Mouse (Mus musculus): ENCODE results near the gene Tgif1. TPM values are rescaled to one million over a fixed set of nuclear protein-coding genes. Genes with fewer than 3 reads are reported as not detected.

The Tgif1 gene
- total RNA-seq, 1 experiment = 74.6 TPM

- in situ Hi-C loops (cut with MboI; ENCODE audit: low sequenced_read_pairs in 2 of 2, unreplicated experiment in 2 of 2) = no loop called here
- Histone ChIP-seq H3K9me3 (ENCODE audit: control insufficient read depth, insufficient read depth, low read depth, low read length) (no peaks in the 10 kb centered on the region), H3K36me3 (ENCODE audit: control insufficient read depth, insufficient read depth, low read length, poor library complexity, severe bottlenecking) (peaks cover 29% of the 10 kb centered on the region), H3K4me3 (ENCODE audit: insufficient read depth in 1 of 2, low read depth in 1 of 2, low read length in 2 of 2, poor library complexity in 1 of 2, severe bottlenecking in 1 of 2) (peak overlapping the region; percentile 95 to 96), H3K27ac (ENCODE audit: insufficient read depth, low read depth, low read length, poor library complexity, severe bottlenecking) (peak overlapping the region; percentile 92), H3K9ac (ENCODE audit: insufficient read depth, low read depth, low read length, poor library complexity, severe bottlenecking) (peak overlapping the region; percentile 91), H3K4me1 (ENCODE audit: control insufficient read depth in 2 of 2, insufficient read depth in 2 of 2, low read length in 2 of 2, poor library complexity in 1 of 2) (peaks cover 6 to 7% of the 10 kb centered on the region in 2 experiments)
- DNase-seq (ENCODE audit: low read depth, low spot score) = no peak
- TF ChIP-seq ZC3H11A (IDR thresholded peaks at IDR 0.05; ENCODE audit: borderline replicate concordance, low read depth, low read length) (no peak), HCFC1 (IDR thresholded peaks at IDR 0.05; ENCODE audit: borderline replicate concordance, insufficient read depth, low read length) (no peak), ZNF384 (IDR thresholded peaks at IDR 0.05; ENCODE audit: low read depth, low read length) (no peak), CHD2 (IDR thresholded peaks at IDR 0.05; ENCODE audit: low read depth, low read length) (no peak), MAFK (IDR thresholded peaks at IDR 0.05; ENCODE audit: insufficient read depth, low read depth, low read length) (no peak)
These were observed 3.7 kb downstream of the Tgif1 start for GRCm38 (mm10) chr17:70849399-70850232.

GRCm38 (mm10) chr17:70848511-70849398 lies 4.6 kb downstream of the Tgif1 start:
- DNase-seq (ENCODE audit: low read depth, low spot score) = no peak
- no peak for TF ChIP-seq ZC3H11A (IDR thresholded peaks at IDR 0.05; ENCODE audit: borderline replicate concordance, low read depth, low read length)
- 0 out of 2 replicates have a peak, but pooled peaks have one; percentile 22 for TF ChIP-seq CHD2 (IDR thresholded peaks at IDR 0.05; ENCODE audit: low read depth, low read length)
- TF ChIP-seq HCFC1 (IDR thresholded peaks at IDR 0.05; ENCODE audit: borderline replicate concordance, insufficient read depth, low read length) = no peak
- H3K36me3 ChIP-seq (ENCODE audit: control insufficient read depth, insufficient read depth, low read length, poor library complexity, severe bottlenecking) = peaks cover 33% of the 10 kb centered on the region
- peak overlapping the region; percentile 95 to 96 for H3K4me3 ChIP-seq (ENCODE audit: insufficient read depth in 1 of 2, low read depth in 1 of 2, low read length in 2 of 2, poor library complexity in 1 of 2, severe bottlenecking in 1 of 2)
- peak overlapping the region; percentile 91 for H3K9ac ChIP-seq (ENCODE audit: insufficient read depth, low read depth, low read length, poor library complexity, severe bottlenecking)
- H3K27ac ChIP-seq (ENCODE audit: insufficient read depth, low read depth, low read length, poor library complexity, severe bottlenecking) = peak overlapping the region; percentile 92
- no peaks in the 10 kb centered on the region for H3K9me3 ChIP-seq (ENCODE audit: control insufficient read depth, insufficient read depth, low read depth, low read length)
- H3K4me1 ChIP-seq (ENCODE audit: control insufficient read depth in 2 of 2, insufficient read depth in 2 of 2, low read length in 2 of 2, poor library complexity in 1 of 2) = peaks cover 8 to 9% of the 10 kb centered on the region in 2 experiments
- in situ Hi-C loops (cut with MboI; ENCODE audit: low sequenced_read_pairs in 2 of 2, unreplicated experiment in 2 of 2) = no loop called here

GRCm38 (mm10) chr17:70847751-70848510 lies 5.4 kb downstream of the Tgif1 start:
- DNase-seq (ENCODE audit: low read depth, low spot score) = no peak
- Histone ChIP-seq H3K9ac (ENCODE audit: insufficient read depth, low read depth, low read length, poor library complexity, severe bottlenecking) (peak overlapping the region; percentile 91; the same call in 1 of the 2 replicates), H3K27ac (ENCODE audit: insufficient read depth, low read depth, low read length, poor library complexity, severe bottlenecking) (peak overlapping the region; percentile 92; the same call in 1 of the 2 replicates), H3K9me3 (ENCODE audit: control insufficient read depth, insufficient read depth, low read depth, low read length) (no peaks in the 10 kb centered on the region), H3K4me1 (ENCODE audit: control insufficient read depth in 2 of 2, insufficient read depth in 2 of 2, low read length in 2 of 2, poor library complexity in 1 of 2) (peaks cover 10% of the 10 kb centered on the region in 2 experiments), H3K36me3 (ENCODE audit: control insufficient read depth, insufficient read depth, low read length, poor library complexity, severe bottlenecking) (peaks cover 36% of the 10 kb centered on the region), H3K4me3 (ENCODE audit: insufficient read depth in 1 of 2, low read depth in 1 of 2, low read length in 2 of 2, poor library complexity in 1 of 2, severe bottlenecking in 1 of 2) (peak overlapping the region; percentile 95 to 96)
- in situ Hi-C loops (cut with MboI; ENCODE audit: low sequenced_read_pairs in 2 of 2, unreplicated experiment in 2 of 2) = no loop called here
- no peak for TF ChIP-seq MAFK (IDR thresholded peaks at IDR 0.05; ENCODE audit: insufficient read depth, low read depth, low read length)
- no peak for TF ChIP-seq ZNF384 (IDR thresholded peaks at IDR 0.05; ENCODE audit: low read depth, low read length)
- TF ChIP-seq ZC3H11A (IDR thresholded peaks at IDR 0.05; ENCODE audit: borderline replicate concordance, low read depth, low read length) = no peak
- TF ChIP-seq CHD2 (IDR thresholded peaks at IDR 0.05; ENCODE audit: low read depth, low read length) = no peak
- no peak for TF ChIP-seq HCFC1 (IDR thresholded peaks at IDR 0.05; ENCODE audit: borderline replicate concordance, insufficient read depth, low read length)

GRCm38 (mm10) chr17:70847086-70847485 lies 6.3 kb downstream of the Tgif1 start:
- Histone ChIP-seq H3K4me1 (ENCODE audit: control insufficient read depth in 2 of 2, insufficient read depth in 2 of 2, low read length in 2 of 2, poor library complexity in 1 of 2) (peaks cover 10% of the 10 kb centered on the region in 2 experiments), H3K4me3 (ENCODE audit: insufficient read depth in 1 of 2, low read depth in 1 of 2, low read length in 2 of 2, poor library complexity in 1 of 2, severe bottlenecking in 1 of 2) (peak overlapping the region in 1 of 2 experiments; percentile 96; a peak in 1 of 4 replicates)
- in situ Hi-C loops (cut with MboI; ENCODE audit: low sequenced_read_pairs in 2 of 2, unreplicated experiment in 2 of 2) = no loop called here

More at GRCm38 (mm10) chr17:70847086-70847485, 6.3 kb downstream of the Tgif1 start:
- TF ChIP-seq MAFK (IDR thresholded peaks at IDR 0.05; ENCODE audit: insufficient read depth, low read depth, low read length) (no peak), ZC3H11A (IDR thresholded peaks at IDR 0.05; ENCODE audit: borderline replicate concordance, low read depth, low read length) (no peak), ZNF384 (IDR thresholded peaks at IDR 0.05; ENCODE audit: low read depth, low read length) (no peak), CHD2 (IDR thresholded peaks at IDR 0.05; ENCODE audit: low read depth, low read length) (no peak), HCFC1 (IDR thresholded peaks at IDR 0.05; ENCODE audit: borderline replicate concordance, insufficient read depth, low read length) (no peak)
- peaks cover 38% of the 10 kb centered on the region for H3K36me3 ChIP-seq (ENCODE audit: control insufficient read depth, insufficient read depth, low read length, poor library complexity, severe bottlenecking)
- no peaks in the 10 kb centered on the region for H3K9me3 ChIP-seq (ENCODE audit: control insufficient read depth, insufficient read depth, low read depth, low read length)
- H3K27ac ChIP-seq (ENCODE audit: insufficient read depth, low read depth, low read length, poor library complexity, severe bottlenecking) = no peak overlapping the region
- no peak overlapping the region for H3K9ac ChIP-seq (ENCODE audit: insufficient read depth, low read depth, low read length, poor library complexity, severe bottlenecking)
- DNase-seq (ENCODE audit: low read depth, low spot score) = no peak
